Mouse (Mus musculus) spleen, adult 2 months (tissue): ENCODE measurements around the gene Rab11fip3. TPM values are rescaled to one million over a fixed set of nuclear protein-coding genes. Genes with fewer than 3 reads are reported as not detected.

ENCODE experiments used
- DNase-seq, 2 experiments: peaks; one replicate each; pipeline versions ENCODE4 v3.0.0 to v3.0.0-alpha.2; 2012 to 2021; ENCODE audit warnings: low spot score in 2 of 2, low read depth in 1 of 2
- H3K27ac ChIP-seq: fragments of 200-500 bp; 2 replicates; pipeline ENCODE4 v1.5.1; 2012; ENCODE audit warnings: low read length, inconsistent platforms; ENCODE audit not compliant: insufficient read depth
- H3K27me3 ChIP-seq: fragments of 200-500 bp; 2 replicates; pipeline ENCODE4 v1.6.1; 2012; ENCODE audit warnings: mild to moderate bottlenecking, moderate library complexity, low read length, inconsistent platforms; ENCODE audit not compliant: control insufficient read depth, insufficient read depth
- H3K36me3 ChIP-seq: fragments of 200-500 bp; 2 replicates; pipeline ENCODE4 v1.6.1; 2012; ENCODE audit warnings: mild to moderate bottlenecking, low read length, inconsistent platforms; ENCODE audit not compliant: control insufficient read depth, insufficient read depth
- H3K4me1 ChIP-seq: fragments of 200-500 bp; 2 replicates; pipeline ENCODE4 v1.6.1; 2011; ENCODE audit warnings: inconsistent platforms; ENCODE audit not compliant: control insufficient read depth, insufficient read depth, insufficient read length
- H3K4me3 ChIP-seq: fragments of 200-500 bp; 2 replicates; pipeline ENCODE4 v1.5.1; 2011; ENCODE audit warnings: mild to moderate bottlenecking, inconsistent platforms; ENCODE audit not compliant: insufficient read depth, insufficient read length; ENCODE audit errors: extremely low read depth
- CTCF ChIP-seq: fragments of 200-500 bp; IDR thresholded peaks from 2 replicates; pipeline ENCODE4 v1.5.1; 2011; ENCODE audit warnings: mild to moderate bottlenecking, inconsistent platforms; ENCODE audit not compliant: insufficient read depth, insufficient read length, insufficient replicate concordance; ENCODE audit errors: extremely low read depth
- POLR2A ChIP-seq: fragments of 200-500 bp; IDR thresholded peaks from 2 replicates; pipeline ENCODE4 v1.6.1; 2011; ENCODE audit warnings: low read depth, low read length, inconsistent platforms
- WGBS: fragments of 180-500 bp; shearing (Covaris S2); methylation state at CpG from one replicate; pipeline ENCODE4 v1.1.7; 2018; 5-methylcytosine and 5-hydroxymethylcytosine counted together
- polyA plus RNA-seq: library from polyadenylated mRNA; depleted of rRNA; stranded (reverse); fragments of >200 nt; gene quantifications from 2 replicates; pipeline ENCODE4 v1.2.3, GENCODE M21; 2012

The Rab11fip3 gene
- polyA plus RNA-seq, 1 experiment = 13.3 TPM

DNA sequence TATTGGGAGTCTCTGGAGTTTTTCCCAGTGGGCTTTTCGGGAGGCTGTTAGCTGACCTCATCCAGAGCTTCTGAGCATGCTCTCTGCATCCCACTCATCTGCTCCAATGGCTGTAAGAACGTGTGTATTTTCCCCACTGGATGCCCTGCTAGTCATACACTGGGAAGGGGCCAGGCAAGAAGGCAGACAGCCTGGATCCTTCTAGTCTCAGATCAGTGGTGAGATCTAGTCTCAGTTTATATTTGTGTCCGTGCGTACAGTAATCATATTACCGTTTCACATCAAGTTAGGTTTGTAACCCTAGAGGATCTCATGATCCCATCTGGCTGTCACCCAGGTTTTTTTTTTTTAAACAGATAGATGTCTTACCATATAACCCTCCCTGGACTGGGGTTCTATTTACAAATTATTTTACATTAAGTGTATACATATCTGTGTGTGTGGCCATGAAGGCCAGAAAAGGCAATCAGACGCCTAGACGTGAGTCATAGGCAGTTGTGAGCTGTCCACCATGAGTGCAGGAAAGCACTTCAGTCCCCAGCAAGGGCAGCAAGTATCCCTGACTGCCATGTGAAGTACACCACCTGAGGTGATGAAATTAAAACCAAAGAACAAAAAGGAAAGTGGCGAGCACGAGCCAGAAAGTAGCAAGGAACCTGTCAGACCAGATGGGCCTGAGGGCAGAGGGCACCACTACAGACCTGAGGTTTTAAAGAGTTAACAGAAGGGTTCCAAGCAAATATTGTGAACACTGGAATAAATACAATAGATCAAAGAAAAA is 11.4 kb downstream of the Rab11fip3 start:
- Histone ChIP-seq H3K4me1 (no peaks in the 10 kb centered on the region), H3K36me3 (no peaks in the 10 kb centered on the region), H3K4me3 (no peak overlapping the region), H3K27ac (no peak overlapping the region), H3K27me3 (no peaks in the 10 kb centered on the region)
- 91% methylated on average over 9 of the region's 9 CpGs for WGBS
- TF ChIP-seq POLR2A = no peak
- TF ChIP-seq CTCF = no peak
- no peak for DNase-seq

DNA sequence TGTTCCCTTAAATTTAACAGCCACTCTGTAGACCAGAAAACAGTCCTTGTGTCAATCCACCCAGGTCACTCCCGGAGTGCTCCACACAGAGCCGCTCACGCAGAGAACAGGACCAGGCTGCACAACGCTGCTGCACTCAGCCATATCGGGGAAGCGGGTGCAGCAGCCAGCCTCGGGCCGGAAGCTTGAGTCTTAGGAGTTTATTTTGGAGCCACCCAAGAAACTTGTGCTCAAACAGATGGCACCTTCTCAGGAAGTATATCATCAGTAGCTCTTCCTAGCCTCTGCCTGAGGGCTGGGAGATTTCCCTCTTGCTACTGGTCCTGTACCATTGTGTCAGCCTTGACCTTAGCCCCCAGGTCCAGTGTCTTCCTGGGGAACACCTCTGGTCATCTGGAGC is 12.1 kb downstream of the Rab11fip3 start:
- TF ChIP-seq POLR2A (no peak), CTCF (no peak)
- Histone ChIP-seq H3K4me3 (no peak overlapping the region), H3K36me3 (no peaks in the 10 kb centered on the region), H3K27me3 (no peaks in the 10 kb centered on the region), H3K27ac (no peak overlapping the region), H3K4me1 (no peaks in the 10 kb centered on the region)
- DNase-seq = no peak
- 93% methylated on average over 8 of the region's 8 CpGs for WGBS

DNA sequence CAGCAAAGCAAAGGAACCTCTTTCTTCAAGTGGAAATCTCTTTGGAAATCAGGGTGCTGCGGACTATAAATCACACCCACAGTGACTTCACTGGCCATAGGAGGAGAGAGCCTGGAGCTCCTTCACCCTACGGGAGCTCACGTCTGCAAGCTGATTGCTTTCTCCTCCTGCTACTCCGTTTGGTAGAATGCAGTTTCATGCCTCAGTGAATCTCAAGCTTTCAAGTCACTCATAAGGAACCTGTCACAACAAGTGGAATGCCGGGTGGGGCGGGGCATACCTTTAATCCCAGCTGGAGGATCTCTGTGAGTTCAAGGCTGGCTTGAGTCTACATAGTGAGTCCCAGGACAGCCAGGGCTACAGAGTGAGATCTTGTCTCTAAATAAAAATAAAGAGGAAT is 14.2 kb downstream of the Rab11fip3 start:
- no peak for DNase-seq
- WGBS = 87% methylated on average over 6 of the region's 6 CpGs
- H3K27me3 ChIP-seq = no peaks in the 10 kb centered on the region
- no peaks in the 10 kb centered on the region for H3K4me1 ChIP-seq
- H3K27ac ChIP-seq = no peak overlapping the region
- TF ChIP-seq POLR2A = no peak
- TF ChIP-seq CTCF = no peak
- no peak overlapping the region for H3K4me3 ChIP-seq
- H3K36me3 ChIP-seq = no peaks in the 10 kb centered on the region

DNA sequence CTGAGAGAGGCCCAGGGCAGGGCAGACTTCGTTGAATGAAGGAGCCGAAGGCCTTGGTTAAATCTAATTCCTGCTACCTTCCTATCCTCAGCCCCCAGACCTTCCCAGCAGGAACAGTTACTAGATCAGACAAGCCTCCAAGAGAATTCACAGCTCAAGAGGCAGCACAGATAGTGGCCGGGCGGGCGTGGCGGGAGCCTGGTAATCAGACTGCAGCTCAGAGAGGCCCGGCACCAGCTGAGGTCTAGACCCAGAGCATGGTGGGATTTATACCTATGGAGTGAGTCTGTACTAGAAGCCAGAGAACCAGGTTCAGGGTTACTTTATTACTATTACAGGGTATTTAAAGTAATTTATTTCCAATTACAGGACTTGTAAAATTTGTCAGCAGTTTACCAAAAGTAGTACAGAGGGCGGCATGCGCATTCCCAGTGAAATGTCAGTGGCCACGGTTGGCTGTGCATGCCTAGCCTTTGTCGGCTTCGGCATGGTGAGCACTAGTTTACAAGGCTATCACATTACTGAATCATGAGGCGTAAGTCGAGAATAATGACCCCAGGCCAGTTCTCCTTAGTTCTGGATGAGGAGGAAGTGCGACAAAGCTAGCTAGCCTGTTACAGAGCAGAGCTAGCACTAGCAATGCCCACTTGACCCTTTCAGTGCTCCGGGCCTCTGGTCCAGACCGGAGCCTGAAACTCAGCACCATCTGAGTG is 15.1 kb downstream of the Rab11fip3 start:
- Histone ChIP-seq H3K36me3 (no peaks in the 10 kb centered on the region), H3K4me3 (no peak overlapping the region), H3K4me1 (no peaks in the 10 kb centered on the region), H3K27me3 (no peaks in the 10 kb centered on the region), H3K27ac (no peak overlapping the region)
- DNase-seq = no peak
- WGBS = 89% methylated on average over 17 of the region's 17 CpGs
- no peak for TF ChIP-seq POLR2A
- no peak for TF ChIP-seq CTCF

DNA sequence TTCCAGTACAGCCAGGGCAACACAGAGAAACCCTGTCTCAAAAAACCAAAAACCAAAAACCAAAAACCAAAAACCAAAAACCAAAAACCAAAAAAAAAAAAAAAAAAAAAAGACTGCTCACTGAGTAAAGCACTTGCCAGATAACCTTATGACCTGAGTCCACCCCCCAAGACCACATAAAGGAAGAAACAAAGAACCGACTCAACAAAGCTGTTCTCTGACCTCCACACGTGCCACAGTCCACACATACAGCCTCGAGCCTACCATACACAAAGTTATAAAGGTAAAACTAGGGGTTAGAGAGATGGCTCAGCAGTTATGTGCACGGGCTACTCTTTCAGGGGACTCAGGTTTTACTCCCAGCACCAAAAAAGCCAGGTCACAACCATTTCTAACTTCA is 16.6 kb downstream of the Rab11fip3 start:
- TF ChIP-seq POLR2A (no peak), CTCF (no peak)
- no peaks in the 10 kb centered on the region for H3K36me3 ChIP-seq
- H3K27ac ChIP-seq = no peak overlapping the region
- no peaks in the 10 kb centered on the region for H3K4me1 ChIP-seq
- DNase-seq = no peak
- no peaks in the 10 kb centered on the region for H3K27me3 ChIP-seq
- WGBS = 80% methylated on average over 4 of the region's 4 CpGs
- no peak overlapping the region for H3K4me3 ChIP-seq

DNA sequence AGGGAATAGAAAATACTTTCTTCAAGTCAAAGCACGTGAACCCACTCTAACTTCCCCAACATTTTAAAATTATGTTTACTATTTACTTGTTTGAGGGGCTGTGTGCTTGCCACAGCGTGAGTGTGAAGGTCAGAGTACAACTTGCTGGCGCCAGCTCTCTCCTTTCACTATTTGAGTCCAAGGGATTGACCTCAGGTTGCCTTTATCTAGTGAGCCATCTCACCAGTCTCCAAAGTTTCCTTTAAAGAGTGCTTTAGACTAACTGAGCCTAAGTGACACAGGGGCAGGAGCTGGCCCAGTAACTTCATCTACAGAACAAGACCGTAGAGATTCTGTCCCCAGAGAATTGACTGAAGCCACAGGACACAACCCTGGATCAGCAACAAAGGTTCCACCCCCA is 17.3 kb downstream of the Rab11fip3 start:
- H3K4me1 ChIP-seq = no peaks in the 10 kb centered on the region
- H3K27me3 ChIP-seq = no peaks in the 10 kb centered on the region
- TF ChIP-seq CTCF (no peak), POLR2A (no peak)
- no peak overlapping the region for H3K4me3 ChIP-seq
- H3K27ac ChIP-seq = no peak overlapping the region
- DNase-seq = no peak
- 87% methylated on average over 4 of the region's 4 CpGs for WGBS
- no peaks in the 10 kb centered on the region for H3K36me3 ChIP-seq

DNA sequence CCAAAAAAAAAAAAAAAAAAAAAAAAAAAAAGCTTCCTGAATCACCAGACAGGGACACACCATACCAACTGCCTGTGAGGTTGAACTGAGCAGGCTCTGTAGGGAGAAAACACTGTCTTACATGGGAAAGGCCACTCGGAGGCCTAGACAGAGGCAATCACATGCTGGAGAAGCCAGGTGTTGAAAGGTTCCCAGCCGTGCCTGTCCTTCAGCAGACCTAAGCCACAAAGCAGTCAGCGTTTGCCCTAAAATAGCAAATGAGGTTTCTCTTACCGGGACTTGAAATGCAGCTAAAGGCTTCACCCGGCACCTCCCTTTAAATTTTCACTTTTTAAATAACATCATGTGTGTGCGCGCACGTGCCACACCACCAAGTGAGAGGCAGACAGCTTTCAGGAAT is 21.2 kb downstream of the Rab11fip3 start:
- H3K36me3 ChIP-seq = no peaks in the 10 kb centered on the region
- 76% methylated on average over 8 of the region's 8 CpGs for WGBS
- TF ChIP-seq CTCF (no peak), POLR2A (no peak)
- DNase-seq = no peak
- no peaks in the 10 kb centered on the region for H3K4me1 ChIP-seq
- H3K27ac ChIP-seq = no peak overlapping the region
- H3K4me3 ChIP-seq = no peak overlapping the region
- H3K27me3 ChIP-seq = no peaks in the 10 kb centered on the region
